Mouse (Mus musculus) ES-E14 (cell line): ENCODE data around the gene 2810004N23Rik. TPM values are rescaled to one million over a fixed set of nuclear protein-coding genes. Genes with fewer than 3 reads are reported as not detected.

Experiments used
- DNase-seq: peaks from one replicate; pipeline ENCODE4 v3.0.0-alpha.2; 2013; ENCODE audit warnings: low read depth, low spot score
- H3K27ac ChIP-seq: 2 replicates; pipeline ENCODE4 v1.5.1; 2012; ENCODE audit warnings: low read depth, mild to moderate bottlenecking, low read length, moderate library complexity, mixed read lengths; ENCODE audit not compliant: poor library complexity, insufficient read depth, severe bottlenecking
- H3K36me3 ChIP-seq: 2 replicates; pipeline ENCODE4 v1.6.1; 2012; ENCODE audit warnings: mild to moderate bottlenecking, low read length, moderate library complexity, mixed read lengths; ENCODE audit not compliant: control insufficient read depth, poor library complexity, insufficient read depth, severe bottlenecking
- H3K4me1 ChIP-seq, 2 experiments: fragments of 150-350 bp in 1 of 2; sonication (generic) in 1 of 2; 2 replicates each; pipeline ENCODE4 v1.6.1; 2012; ENCODE audit warnings: low read length in 2 of 2, mild to moderate bottlenecking in 1 of 2, mixed read lengths in 1 of 2; ENCODE audit not compliant: control insufficient read depth in 2 of 2, insufficient read depth in 2 of 2, poor library complexity in 1 of 2
- H3K4me3 ChIP-seq, 2 experiments: fragments of 150-350 bp in 1 of 2; sonication (generic) in 1 of 2; 2 replicates each; pipeline ENCODE4 v1.5.1; 2012; ENCODE audit warnings: low read length in 2 of 2, low read depth in 1 of 2, mild to moderate bottlenecking in 1 of 2, mixed read lengths in 1 of 2; ENCODE audit not compliant: insufficient read depth in 1 of 2, poor library complexity in 1 of 2, severe bottlenecking in 1 of 2
- H3K9ac ChIP-seq: 2 replicates; pipeline ENCODE4 v1.6.1; 2012; ENCODE audit warnings: low read depth, mild to moderate bottlenecking, low read length, mixed read lengths; ENCODE audit not compliant: poor library complexity, insufficient read depth, severe bottlenecking
- H3K9me3 ChIP-seq: fragments of 150-350 bp; sonication (generic); 2 replicates; pipeline ENCODE4 v1.6.1; 2012; ENCODE audit warnings: low read depth, mild to moderate bottlenecking, low read length; ENCODE audit not compliant: control insufficient read depth, insufficient read depth
- CHD2 ChIP-seq: IDR thresholded peaks from 2 replicates; pipeline ENCODE4 v1.6.1; 2014; ENCODE audit warnings: mild to moderate bottlenecking, low read depth, low read length, inconsistent platforms
- HCFC1 ChIP-seq: IDR thresholded peaks from 2 replicates; pipeline ENCODE4 v1.6.1; 2012; ENCODE audit warnings: low read length, inconsistent platforms, borderline replicate concordance; ENCODE audit not compliant: insufficient read depth
- MAFK ChIP-seq: IDR thresholded peaks from 2 replicates; pipeline ENCODE4 v1.6.1; 2014; ENCODE audit warnings: mild to moderate bottlenecking, low read depth, low read length, inconsistent platforms; ENCODE audit not compliant: insufficient read depth
- ZC3H11A ChIP-seq: IDR thresholded peaks from 2 replicates; pipeline ENCODE4 v1.6.1; 2012; ENCODE audit warnings: low read depth, mild to moderate bottlenecking, inconsistent platforms, low read length, borderline replicate concordance
- ZNF384 ChIP-seq: IDR thresholded peaks from 2 replicates; pipeline ENCODE4 v1.6.1; 2012; ENCODE audit warnings: low read depth, low read length, inconsistent platforms
- in situ Hi-C, 2 experiments: fragments of 600-800 bp; cut with MboI; formaldehyde crosslinking; loops; one replicate each; pipeline ENCODE4 v1.15.1; 2025; ENCODE audit warnings: low sequenced_read_pairs in 2 of 2, inconsistent platforms in 1 of 2; ENCODE audit not compliant: unreplicated experiment in 2 of 2
- total RNA-seq: library from RNA; depleted of rRNA; stranded (reverse); fragments of 300-350 nt; gene quantifications from 2 replicates; pipeline ENCODE4 v1.2.3, GENCODE M21; 2012; rRNA removed

The 2810004N23Rik gene
- total RNA-seq, 1 experiment, result 83.6 TPM

- DNase-seq, result no peak
- in situ Hi-C loops, result no loop called here
- H3K36me3 ChIP-seq, result no peaks in the 10 kb centered on the region
- no peak for TF ChIP-seq ZC3H11A
- TF ChIP-seq HCFC1, result no peak
- TF ChIP-seq CHD2, result no peak
- no peak for TF ChIP-seq MAFK
- no peak for TF ChIP-seq ZNF384
- peak overlapping the region in 1 of 2 experiments; percentile 77; a peak in 3 of 4 replicates for H3K4me3 ChIP-seq
- H3K4me1 ChIP-seq, result peaks cover 0 to 3% of the 10 kb centered on the region in 2 experiments; a peak in 1 of 4 replicates
- H3K9me3 ChIP-seq, result no peaks in the 10 kb centered on the region
- peak overlapping the region; percentile 62; the same call in 1 of the 2 replicates for H3K9ac ChIP-seq
- no peak overlapping the region for H3K27ac ChIP-seq
Observed at GRCm38 (mm10) chr8:124791751-124792150, 71.2 kb downstream of the 2810004N23Rik start.

- TF ChIP-seq CHD2 (no peak), ZNF384 (no peak), ZC3H11A (no peak), MAFK (no peak), HCFC1 (no peak)
- H3K9me3 ChIP-seq, result no peaks in the 10 kb centered on the region
- no peaks in the 10 kb centered on the region for H3K36me3 ChIP-seq
- H3K9ac ChIP-seq, result no peak overlapping the region
- H3K4me1 ChIP-seq, result peaks cover 0 to 6% of the 10 kb centered on the region in 2 experiments; a peak in 1 of 4 replicates
- in situ Hi-C loops, result no loop called here
- no peak for DNase-seq
- no peak overlapping the region for H3K4me3 ChIP-seq
- H3K27ac ChIP-seq, result no peak overlapping the region
Observed at GRCm38 (mm10) chr8:124790676-124791075, 72.2 kb downstream of the 2810004N23Rik start.

Other genes with a start within 250 kb of the 2810004N23Rik start
- gene 2310022B05Rik, start 199.8 kb downstream of the 2810004N23Rik start, total RNA-seq, result 7.5 and 8.1 TPM in 2 replicates
- gene Ttc13, start 141.1 kb downstream of the 2810004N23Rik start, total RNA-seq, result 74.8 and 108 TPM in 2 replicates
- 25.1 and 28.3 TPM in 2 replicates for gene Arv1, start 141.0 kb downstream of the 2810004N23Rik start, total RNA-seq
- gene Fam89a, start 111.3 kb downstream of the 2810004N23Rik start, total RNA-seq, result 1.6 and 2.9 TPM in 2 replicates
- 0.40 and 0.48 TPM in 2 replicates for gene Trim67, start 70.0 kb downstream of the 2810004N23Rik start, total RNA-seq
- gene Gnpat, start 87 bp downstream of the 2810004N23Rik start, total RNA-seq, result 102 and 136 TPM in 2 replicates
- gene Exoc8, start 34.6 kb upstream of the 2810004N23Rik start, total RNA-seq, result 12.8 and 16.8 TPM in 2 replicates
- gene Sprtn, start 34.8 kb upstream of the 2810004N23Rik start, total RNA-seq, result 10.7 and 16.8 TPM in 2 replicates
- gene Egln1, start 86.2 kb upstream of the 2810004N23Rik start, total RNA-seq, result 13.1 and 15.8 TPM in 2 replicates
- gene Tsnax, start 149.9 kb upstream of the 2810004N23Rik start, total RNA-seq, result 32.2 and 46.9 TPM in 2 replicates
- gene Disc1, start 191.1 kb upstream of the 2810004N23Rik start, total RNA-seq, result 1.5 and 2.7 TPM in 2 replicates